Mouse (Mus musculus): ENCODE measurements around the gene Ankrd13d. TPM values are rescaled to one million over a fixed set of nuclear protein-coding genes. Genes with fewer than 3 reads are reported as not detected.
A peak's percentile ranks its signal among the peaks of the same experiment; 100 is the strongest.

Ankrd13d gene
- total and polyA plus RNA-seq, 2 experiments from 2014 or later: 70.9 to 97.2 TPM

DNA sequence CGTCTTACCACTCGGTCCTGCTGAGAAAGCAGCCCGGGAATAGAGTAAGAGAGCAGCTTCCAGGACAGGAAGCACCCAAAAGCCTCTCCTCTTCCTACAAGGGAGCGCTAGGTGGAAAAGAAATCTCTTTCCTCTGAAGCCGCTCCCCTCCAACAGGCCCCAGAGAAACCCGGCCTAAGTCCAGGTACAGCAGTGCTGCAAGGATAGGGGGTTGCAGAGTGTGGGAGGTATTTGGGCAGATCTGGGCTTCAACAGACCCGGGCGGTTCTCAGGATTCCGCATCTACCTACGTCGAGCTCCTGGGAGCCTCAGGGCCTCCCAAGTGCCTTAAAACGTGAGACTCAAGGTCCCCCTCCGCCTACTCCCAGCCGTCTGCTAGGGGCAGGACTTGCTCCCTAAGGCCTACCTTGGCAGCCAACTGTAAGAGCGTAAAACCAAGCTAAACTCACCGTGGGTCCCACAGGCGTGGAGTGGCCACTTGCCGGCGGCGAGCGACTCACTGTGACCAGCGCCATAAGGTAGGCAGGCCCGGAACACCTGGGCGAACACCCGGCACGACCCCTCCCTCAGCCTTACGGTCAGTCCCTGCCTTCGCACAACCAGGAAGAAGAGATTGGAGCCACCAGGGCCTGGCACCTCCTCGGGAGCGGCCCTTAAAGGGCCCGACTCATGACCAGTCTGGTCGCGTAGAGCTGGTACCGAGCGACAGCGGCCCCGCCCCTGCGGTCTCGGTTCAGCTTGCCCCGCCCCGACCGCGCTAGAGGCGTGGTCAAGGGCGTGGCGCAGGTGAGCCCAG is 14.2 kb downstream of the Ankrd13d start, which contains the start of gene Ssh3:
Gene Ssh3 (minus strand): TSS at position 615 of the 796 bp plus-strand sequence.
- H3K36me3 ChIP-seq (ENCODE audit: insufficient read depth, low read length): 0 out of 2 replicates have a peak, but pooled peaks cover 7% of the 10 kb centered on the region
- H3K4me2 ChIP-seq (ENCODE audit: low read depth, low read length): peak within 1 kb of the TSS; percentile 61
- 7% methylated on average over 45 of the region's 46 CpGs for WGBS
- peak within 1 kb of the TSS; percentile 58; the same call in 1 of the 2 replicates for H3K27ac ChIP-seq
- peak; percentile 66 for DNase-seq (ENCODE audit: low spot score)
- TF ChIP-seq CTCF (IDR thresholded peaks at IDR 0.05; ENCODE audit: low read depth): no peak
- peak; percentile 64 for ATAC-seq
- no peaks in the 10 kb centered on the region for H3K9me3 ChIP-seq (ENCODE audit: low read length)
- peaks cover 6% of the 10 kb centered on the region; the same call in 1 of the 2 replicates for H3K4me1 ChIP-seq (ENCODE audit: insufficient read depth, low read length)
- H3K4me3 ChIP-seq (ENCODE audit: low read length): peak within 1 kb of the TSS; percentile 38
- H3K27me3 ChIP-seq (ENCODE audit: insufficient read depth, low read length): no peaks in the 10 kb centered on the region
- peak within 1 kb of the TSS; percentile 51 for H3K9ac ChIP-seq (replicated peaks; ENCODE audit: low read length)

DNA sequence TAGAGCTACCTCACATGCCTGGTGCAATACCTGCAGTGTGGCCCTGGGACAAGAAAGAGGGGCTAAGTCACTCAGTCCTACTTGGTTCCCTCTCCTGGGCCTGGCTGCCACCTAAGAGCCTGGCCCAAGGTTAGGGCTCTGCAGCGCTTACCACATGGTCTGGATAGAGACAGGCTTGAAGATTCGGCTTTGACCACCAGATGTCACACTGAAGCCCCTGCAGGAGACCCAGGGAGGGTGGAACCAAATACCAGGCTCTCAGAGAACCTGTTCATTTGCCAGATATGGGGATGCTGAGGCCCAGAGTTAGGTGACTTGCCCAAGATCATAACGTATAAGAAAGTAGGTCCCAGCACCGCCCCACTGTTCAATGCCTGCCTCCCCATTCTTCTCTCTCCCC is 17.0 kb downstream of the Ankrd13d start:
- DNase-seq (ENCODE audit: low spot score) (peak; percentile 51), ATAC-seq (no peak)
- Histone ChIP-seq H3K36me3 (ENCODE audit: insufficient read depth, low read length) (0 out of 2 replicates have a peak, but pooled peaks cover 2% of the 10 kb centered on the region), H3K9ac (replicated peaks; ENCODE audit: low read length) (no peak overlapping the region), H3K4me1 (ENCODE audit: insufficient read depth, low read length) (peaks cover 6% of the 10 kb centered on the region; the same call in 1 of the 2 replicates), H3K4me3 (ENCODE audit: low read length) (no peak overlapping the region), H3K9me3 (ENCODE audit: low read length) (no peaks in the 10 kb centered on the region), H3K27ac (no peak overlapping the region), H3K4me2 (ENCODE audit: low read depth, low read length) (no peak overlapping the region), H3K27me3 (ENCODE audit: insufficient read depth, low read length) (no peaks in the 10 kb centered on the region)
- TF ChIP-seq CTCF (IDR thresholded peaks at IDR 0.05; ENCODE audit: low read depth): peak; percentile 50; the same call in 1 of the 2 replicates
- WGBS: 63% methylated on average over 4 of the region's 4 CpGs

DNA sequence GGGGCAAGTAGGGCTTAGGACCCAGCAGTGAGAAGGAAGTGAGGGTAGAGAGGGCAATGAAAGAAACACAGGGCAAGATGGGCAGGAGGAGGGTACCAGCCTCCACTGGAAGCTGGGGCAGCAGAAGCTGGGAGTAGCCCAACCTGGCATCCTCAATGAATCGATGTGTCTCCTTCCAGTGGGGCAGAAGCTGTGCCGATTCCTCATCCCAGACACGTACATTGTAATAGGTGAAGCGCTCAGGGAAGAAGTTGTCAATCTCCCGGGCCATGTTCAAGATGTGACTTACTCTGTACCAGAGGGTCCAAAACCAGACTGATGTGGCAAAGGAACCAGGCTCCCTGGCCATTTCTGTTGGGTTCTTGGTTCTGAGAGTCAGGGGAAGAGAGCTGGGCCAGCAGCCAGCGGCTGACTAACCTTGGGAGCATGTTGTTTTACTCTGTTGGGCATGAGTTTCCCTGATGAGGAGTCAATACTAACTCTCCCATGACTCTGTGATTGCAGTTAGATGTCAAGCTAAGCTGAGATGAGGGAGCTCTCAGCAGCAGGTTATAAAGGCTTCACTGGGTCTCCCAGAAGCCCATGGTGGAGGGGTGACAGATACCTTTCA is 18.7 kb downstream of the Ankrd13d start:
- 90% methylated on average over 6 of the region's 6 CpGs for WGBS

DNA sequence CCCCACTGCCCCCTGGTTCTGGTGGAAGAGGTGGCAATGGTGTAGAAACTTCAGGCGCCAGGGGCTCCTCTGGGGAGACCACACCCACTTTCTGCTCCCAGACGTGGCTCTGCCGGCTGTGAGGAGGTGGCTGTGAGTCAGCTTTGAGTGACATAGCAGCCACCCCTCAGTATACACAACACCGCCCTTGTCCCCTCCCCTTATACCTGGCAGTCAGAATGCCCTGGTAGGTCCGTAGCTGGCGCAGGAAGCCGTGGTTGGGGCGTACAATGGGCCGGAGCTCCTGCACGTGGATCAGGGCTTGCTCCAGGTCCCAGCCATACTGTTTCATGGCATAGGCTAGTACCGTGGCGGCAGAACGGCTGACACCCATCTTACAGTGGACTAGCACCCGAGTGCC is 19.2 kb downstream of the Ankrd13d start:
- no peak for DNase-seq (ENCODE audit: low spot score)
- no peaks in the 10 kb centered on the region for H3K36me3 ChIP-seq (ENCODE audit: insufficient read depth, low read length)
- H3K4me3 ChIP-seq (ENCODE audit: low read length): no peak overlapping the region
- no peak for TF ChIP-seq CTCF (IDR thresholded peaks at IDR 0.05; ENCODE audit: low read depth)
- 74% methylated on average over 14 of the region's 14 CpGs for WGBS
- H3K4me1 ChIP-seq (ENCODE audit: insufficient read depth, low read length): 0 out of 2 replicates have a peak, but pooled peaks cover 4% of the 10 kb centered on the region
- H3K9ac ChIP-seq (replicated peaks; ENCODE audit: low read length): no peak overlapping the region
- H3K4me2 ChIP-seq (ENCODE audit: low read depth, low read length): no peak overlapping the region
- ATAC-seq: no peak
- no peaks in the 10 kb centered on the region for H3K27me3 ChIP-seq (ENCODE audit: insufficient read depth, low read length)
- no peaks in the 10 kb centered on the region for H3K9me3 ChIP-seq (ENCODE audit: low read length)
- no peak overlapping the region for H3K27ac ChIP-seq

More for the DNA sequence above, 18.7 kb downstream of the Ankrd13d start:
- TF ChIP-seq CTCF (IDR thresholded peaks at IDR 0.05; ENCODE audit: low read depth): no peak
- Histone ChIP-seq H3K4me2 (ENCODE audit: low read depth, low read length) (no peak overlapping the region), H3K27me3 (ENCODE audit: insufficient read depth, low read length) (no peaks in the 10 kb centered on the region), H3K27ac (no peak overlapping the region), H3K4me3 (ENCODE audit: low read length) (no peak overlapping the region), H3K9ac (replicated peaks; ENCODE audit: low read length) (no peak overlapping the region), H3K9me3 (ENCODE audit: low read length) (no peaks in the 10 kb centered on the region), H3K4me1 (ENCODE audit: insufficient read depth, low read length) (peaks cover 6% of the 10 kb centered on the region; the same call in 1 of the 2 replicates), H3K36me3 (ENCODE audit: insufficient read depth, low read length) (no peaks in the 10 kb centered on the region)
- DNase-seq (ENCODE audit: low spot score) (no peak), ATAC-seq (no peak)

DNA sequence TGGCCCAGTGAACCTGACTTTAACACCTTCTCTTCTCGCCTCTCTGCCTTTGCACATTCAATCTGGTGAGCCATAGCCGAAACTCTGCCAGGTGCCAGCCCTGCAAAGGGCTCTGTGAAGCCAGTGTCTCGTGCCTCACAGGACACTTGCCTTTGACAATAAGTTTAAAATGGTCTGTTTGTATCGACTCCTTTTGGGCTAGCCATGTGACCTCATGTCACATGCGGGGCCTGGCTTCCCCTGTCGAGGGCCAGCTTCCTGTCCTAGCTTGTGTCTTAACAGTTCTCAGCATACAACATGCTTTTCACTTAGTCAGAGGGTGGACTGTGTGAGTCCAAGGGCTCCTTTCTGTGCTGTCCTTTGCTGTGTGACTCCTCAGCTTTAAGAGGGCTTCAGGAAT is 20.2 kb downstream of the Ankrd13d start:
- no peak for TF ChIP-seq CTCF (IDR thresholded peaks at IDR 0.05; ENCODE audit: low read depth)
- WGBS: 75% methylated on average over 6 of the region's 6 CpGs
- ATAC-seq: no peak
- Histone ChIP-seq H3K9ac (replicated peaks; ENCODE audit: low read length) (no peak overlapping the region), H3K4me1 (ENCODE audit: insufficient read depth, low read length) (no peaks in the 10 kb centered on the region), H3K36me3 (ENCODE audit: insufficient read depth, low read length) (no peaks in the 10 kb centered on the region), H3K9me3 (ENCODE audit: low read length) (no peaks in the 10 kb centered on the region), H3K27ac (no peak overlapping the region), H3K4me3 (ENCODE audit: low read length) (no peak overlapping the region), H3K4me2 (ENCODE audit: low read depth, low read length) (no peak overlapping the region), H3K27me3 (ENCODE audit: insufficient read depth, low read length) (no peaks in the 10 kb centered on the region)
- no peak for DNase-seq (ENCODE audit: low spot score)

DNA sequence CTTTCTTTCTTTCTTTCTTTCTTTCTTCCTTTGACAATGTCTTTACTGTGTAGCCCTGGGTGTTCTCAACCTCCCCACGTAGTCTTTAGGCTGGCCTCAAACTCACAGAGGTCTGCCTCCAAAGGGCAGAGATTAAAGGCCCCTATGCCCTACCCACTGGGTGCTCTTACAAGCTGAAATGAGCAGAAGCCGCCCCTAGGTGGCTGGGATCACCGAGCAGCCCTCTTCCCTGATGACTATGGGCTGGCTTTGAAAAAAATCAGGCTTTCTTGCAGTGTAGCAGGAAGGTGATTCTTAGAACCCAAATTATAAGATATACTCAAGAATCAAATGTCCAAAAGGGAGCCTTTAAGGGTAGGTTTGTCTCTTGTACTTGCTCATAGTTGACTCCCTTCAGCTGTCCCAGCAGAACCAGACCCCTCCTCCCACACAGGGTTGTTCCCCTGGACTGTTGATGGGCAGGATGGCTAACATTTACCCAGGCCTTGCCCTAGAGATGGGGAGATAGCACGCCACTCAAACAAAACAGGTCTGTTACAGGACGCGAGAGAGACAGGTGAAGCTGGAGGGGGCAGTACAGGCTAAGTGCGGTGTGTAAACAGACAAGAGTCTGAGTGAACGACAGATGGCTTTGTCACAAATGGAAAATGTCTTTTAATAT is 21.8 kb downstream of the Ankrd13d start:
- no peak overlapping the region for H3K4me2 ChIP-seq (ENCODE audit: low read depth, low read length)
- H3K9me3 ChIP-seq (ENCODE audit: low read length): no peaks in the 10 kb centered on the region
- no peak overlapping the region for H3K4me3 ChIP-seq (ENCODE audit: low read length)
- WGBS: 61% methylated on average over 8 of the region's 8 CpGs
- no peak for ATAC-seq
- no peak overlapping the region for H3K9ac ChIP-seq (replicated peaks; ENCODE audit: low read length)
- DNase-seq (ENCODE audit: low spot score): peak; percentile 22
- H3K4me1 ChIP-seq (ENCODE audit: insufficient read depth, low read length): no peaks in the 10 kb centered on the region
- peak; percentile 18; the same call in 1 of the 2 replicates for TF ChIP-seq CTCF (IDR thresholded peaks at IDR 0.05; ENCODE audit: low read depth)
- H3K27ac ChIP-seq: no peak overlapping the region
- no peaks in the 10 kb centered on the region for H3K36me3 ChIP-seq (ENCODE audit: insufficient read depth, low read length)
- no peaks in the 10 kb centered on the region for H3K27me3 ChIP-seq (ENCODE audit: insufficient read depth, low read length)
